Mouse (Mus musculus) liver, adult 2 months (tissue): ENCODE results near the gene Lclat1.

ENCODE experiments used
- CTCF ChIP-seq: fragments of 200-500 bp; IDR thresholded peaks from 2 replicates; pipeline ENCODE4 v1.5.1; 2011; ENCODE audit warnings: low read depth, low read length, control low read depth
- POLR2A ChIP-seq: fragments of 200-500 bp; IDR thresholded peaks from 2 replicates; pipeline ENCODE4 v1.6.1; 2011; ENCODE audit warnings: low read length, control low read depth; ENCODE audit not compliant: insufficient read depth; ENCODE audit errors: extremely low read depth

- TF ChIP-seq CTCF = peak; percentile 49
- TF ChIP-seq POLR2A = no peak
Observed at GRCm38 (mm10) chr17:73277770-73278169, 170.0 kb downstream of the Lclat1 start.
